Mouse (Mus musculus) heart, embryonic 15.5 days (tissue): ENCODE measurements around the gene Mrps12. TPM values are rescaled to one million over a fixed set of nuclear protein-coding genes. Genes with fewer than 3 reads are reported as not detected.

Experiments
- ATAC-seq: fragments of 200-750 bp; cut with Nextera tagmentation; replicated peaks from 2 replicates; pipeline ENCODE4 v1.8.0; 2017; ENCODE audit warnings: low read depth, moderate TSS enrichment; ENCODE audit not compliant: insufficient number of reproducible peaks, insufficient read depth, low FRiP score
- H3K27ac ChIP-seq: fragments of 300-500 bp; sonication (generic); 2 replicates; pipeline ENCODE4 v1.5.1; 2015; ENCODE audit warnings: mild to moderate bottlenecking, inconsistent platforms
- H3K27me3 ChIP-seq: fragments of 300-500 bp; sonication (generic); 2 replicates; pipeline ENCODE4 v1.6.1; 2015; ENCODE audit warnings: inconsistent platforms
- H3K36me3 ChIP-seq: fragments of 300-500 bp; sonication (generic); 2 replicates; pipeline ENCODE4 v1.6.1; 2015; ENCODE audit warnings: mild to moderate bottlenecking, inconsistent platforms
- H3K4me1 ChIP-seq: fragments of 300-500 bp; sonication (generic); replicated peaks from 2 replicates; pipeline ENCODE4 v1.6.1; 2015; ENCODE audit warnings: inconsistent platforms
- H3K4me2 ChIP-seq: fragments of 300-500 bp; sonication (generic); 2 replicates; pipeline ENCODE4 v1.6.1; 2015; ENCODE audit warnings: inconsistent platforms, mild to moderate bottlenecking, moderate library complexity
- H3K4me3 ChIP-seq: fragments of 300-500 bp; sonication (generic); 2 replicates; pipeline ENCODE4 v1.5.1; 2015; ENCODE audit warnings: mild to moderate bottlenecking, inconsistent platforms
- H3K9ac ChIP-seq: fragments of 300-500 bp; sonication (generic); 2 replicates; pipeline ENCODE4 v1.6.1; 2015; ENCODE audit warnings: mild to moderate bottlenecking, inconsistent platforms
- H3K9me3 ChIP-seq: fragments of 300-500 bp; sonication (generic); replicated peaks from 2 replicates; pipeline ENCODE4 v1.6.1; 2016; ENCODE audit warnings: inconsistent platforms
- WGBS: fragments of 180-500 bp; shearing (Covaris S2); methylation state at CpG from one replicate; pipeline ENCODE4 v1.1.7; 2015; ENCODE audit warnings: mixed read lengths; 5-methylcytosine and 5-hydroxymethylcytosine counted together
- polyA plus RNA-seq: library from polyadenylated mRNA; unstranded; fragments of >200 nt; fragmentation: Nextera tagmentation; extraction: Ambion mirVana; gene quantifications from 2 replicates; pipeline ENCODE4 v1.2.1, GENCODE M21; 2015

Gene Mrps12
- polyA plus RNA-seq, 1 experiment from 2014 or later = 109 TPM

DNA sequence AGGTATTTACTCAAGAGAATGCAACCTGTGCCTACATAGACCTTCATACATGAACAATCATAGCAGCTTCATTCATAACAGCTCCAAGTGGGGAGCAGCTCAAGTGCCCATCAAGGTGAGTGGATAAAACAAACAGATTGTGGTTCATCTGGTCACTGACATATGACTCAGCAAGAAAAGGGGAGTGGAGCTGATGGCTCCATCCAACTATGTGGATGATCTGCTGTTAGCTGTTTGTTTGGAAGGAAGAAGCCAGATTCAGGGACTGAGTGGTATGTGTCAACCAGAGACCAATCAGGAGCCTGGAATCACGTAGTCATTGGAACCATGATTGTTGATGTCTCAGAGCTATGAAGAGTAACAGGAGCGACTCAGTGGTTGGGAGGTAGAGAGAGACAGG lies 17.0 kb downstream of the Mrps12 start:
- no peak overlapping the region for H3K9ac ChIP-seq
- no peaks in the 10 kb centered on the region for H3K9me3 ChIP-seq
- no peaks in the 10 kb centered on the region for H3K27me3 ChIP-seq
- H3K4me1 ChIP-seq = peaks cover 8% of the 10 kb centered on the region
- no peak overlapping the region for H3K27ac ChIP-seq
- WGBS = 87% methylated on average over 2 of the region's 2 CpGs
- no peak overlapping the region for H3K4me3 ChIP-seq
- peaks cover 5% of the 10 kb centered on the region for H3K36me3 ChIP-seq
- H3K4me2 ChIP-seq = no peak overlapping the region
- no peak for ATAC-seq

DNA sequence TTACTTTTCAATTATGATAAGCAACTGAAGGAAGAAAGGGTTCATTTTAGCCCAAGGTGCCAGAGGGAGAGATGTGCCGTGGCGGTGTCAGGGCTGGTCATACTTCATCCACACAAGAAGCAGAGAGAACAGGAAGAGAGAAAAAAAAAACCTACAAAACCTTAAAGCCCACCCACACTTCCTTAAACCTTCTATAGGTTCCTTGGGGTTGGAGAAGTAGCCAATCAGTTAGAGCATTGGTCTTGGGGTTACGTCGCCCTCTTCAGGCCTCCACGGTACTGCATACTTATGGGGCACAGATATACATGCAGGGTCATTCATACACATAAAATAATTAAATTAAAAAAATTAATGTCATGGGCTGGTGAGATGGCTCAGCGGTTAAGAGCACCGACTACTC lies 19.5 kb downstream of the Mrps12 start:
- 90% methylated on average over 7 of the region's 7 CpGs for WGBS

DNA sequence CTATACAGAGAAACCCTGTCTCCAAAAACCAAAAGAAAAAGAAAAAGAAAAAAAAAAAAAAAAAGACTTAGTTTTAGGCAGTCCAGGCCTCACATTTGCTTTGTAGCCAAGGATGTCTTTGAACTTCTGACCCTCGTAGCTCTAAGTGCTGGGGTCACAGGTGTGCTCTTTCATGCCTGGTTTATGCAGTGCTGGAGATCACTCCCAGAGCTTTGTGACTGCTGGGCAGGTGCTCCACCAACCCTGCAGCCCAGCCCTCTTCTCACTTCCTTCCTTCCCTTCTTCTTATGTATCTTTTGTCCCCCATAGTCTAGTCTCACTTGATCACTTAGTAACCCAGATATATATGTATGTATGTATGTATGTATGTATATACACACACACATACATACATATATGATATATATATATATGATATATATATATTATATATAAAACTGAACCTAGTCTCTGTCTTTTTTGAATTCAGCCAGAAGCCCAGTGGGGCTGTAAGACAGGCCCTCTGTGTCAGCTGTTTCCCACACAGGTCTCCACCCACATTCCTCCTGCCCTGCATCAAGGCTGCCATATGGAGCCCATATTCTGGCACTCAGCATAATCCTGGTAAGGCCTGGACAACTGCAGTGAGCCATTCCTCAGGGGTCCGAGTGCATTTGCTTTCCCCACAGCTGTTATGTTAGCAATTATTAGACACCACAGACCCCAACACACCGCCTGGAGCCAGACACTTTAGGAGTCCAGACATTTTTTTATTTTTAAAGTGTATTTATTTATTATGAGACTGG lies 20.7 kb downstream of the Mrps12 start:
- no peak overlapping the region for H3K4me2 ChIP-seq
- ATAC-seq = no peak
- H3K9ac ChIP-seq = no peak overlapping the region
- no peaks in the 10 kb centered on the region for H3K9me3 ChIP-seq
- no peak overlapping the region for H3K4me3 ChIP-seq
- 76% methylated on average over 3 of the region's 3 CpGs for WGBS
- peaks cover 5% of the 10 kb centered on the region for H3K36me3 ChIP-seq
- peaks cover 12% of the 10 kb centered on the region; the same call in 1 of the 2 replicates for H3K4me1 ChIP-seq
- no peaks in the 10 kb centered on the region for H3K27me3 ChIP-seq
- H3K27ac ChIP-seq = no peak overlapping the region

More for the DNA sequence above, 19.5 kb downstream of the Mrps12 start:
- no peak overlapping the region for H3K9ac ChIP-seq
- no peak overlapping the region for H3K27ac ChIP-seq
- no peak for ATAC-seq
- peaks cover 5% of the 10 kb centered on the region for H3K36me3 ChIP-seq
- no peaks in the 10 kb centered on the region for H3K9me3 ChIP-seq
- peaks cover 10% of the 10 kb centered on the region; the same call in 1 of the 2 replicates for H3K4me1 ChIP-seq
- H3K4me3 ChIP-seq = no peak overlapping the region
- H3K4me2 ChIP-seq = no peak overlapping the region
- H3K27me3 ChIP-seq = no peaks in the 10 kb centered on the region

DNA sequence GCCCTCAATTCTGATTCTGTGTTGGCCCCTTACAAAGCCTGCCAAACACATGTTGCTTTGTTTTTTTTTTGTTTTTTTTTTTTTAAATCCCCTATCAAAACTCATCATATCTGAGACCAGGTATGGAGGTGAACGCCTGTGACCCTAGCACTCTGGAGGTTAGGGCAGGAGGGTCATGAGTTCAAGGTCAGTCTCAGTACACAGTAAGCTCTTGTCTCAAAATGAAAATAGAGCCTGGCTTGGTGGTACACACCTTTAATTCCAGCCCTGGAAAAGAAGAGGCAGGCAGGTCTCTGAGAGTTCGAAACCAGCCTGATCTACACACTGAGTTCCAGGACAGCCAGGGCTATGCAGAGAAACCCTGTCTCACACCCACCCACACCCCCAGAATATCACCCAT lies 22.0 kb downstream of the Mrps12 start:
- Histone ChIP-seq H3K27ac (no peak overlapping the region), H3K4me2 (no peak overlapping the region), H3K9me3 (no peaks in the 10 kb centered on the region), H3K27me3 (no peaks in the 10 kb centered on the region), H3K4me3 (no peak overlapping the region), H3K9ac (no peak overlapping the region), H3K4me1 (peaks cover 18% of the 10 kb centered on the region), H3K36me3 (peaks cover 4% of the 10 kb centered on the region)
- ATAC-seq = no peak
- WGBS = 81% methylated on average over 2 of the region's 2 CpGs

DNA sequence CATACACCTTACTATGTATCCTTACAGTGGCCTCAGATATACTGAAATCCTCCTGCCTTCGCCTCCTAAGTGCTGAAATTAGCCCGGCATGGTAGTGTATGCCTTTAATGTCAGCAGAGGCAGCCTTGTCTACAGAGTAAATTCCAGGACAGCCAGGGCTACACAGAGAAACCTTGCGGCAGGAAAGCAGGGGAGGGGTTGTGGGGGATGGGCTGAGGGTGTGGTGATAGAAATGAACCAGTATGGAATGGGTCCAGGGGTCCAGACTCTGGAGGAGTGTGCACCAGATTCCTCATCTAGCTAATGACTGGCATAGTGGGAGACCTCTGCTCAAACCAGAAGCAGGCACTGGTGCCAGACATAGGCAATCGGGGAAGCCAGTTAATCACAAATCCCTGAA lies 22.5 kb downstream of the Mrps12 start:
- Histone ChIP-seq H3K4me1 (peaks cover 22% of the 10 kb centered on the region), H3K27ac (0 out of 2 replicates have a peak overlapping the region, but pooled peaks have one; percentile 23), H3K36me3 (no peaks in the 10 kb centered on the region; the same call in 1 of the 2 replicates), H3K9me3 (no peaks in the 10 kb centered on the region), H3K4me3 (no peak overlapping the region), H3K27me3 (no peaks in the 10 kb centered on the region), H3K4me2 (no peak overlapping the region), H3K9ac (no peak overlapping the region)
- ATAC-seq = no peak
- WGBS = 26% methylated on average over 4 of the region's 4 CpGs

DNA sequence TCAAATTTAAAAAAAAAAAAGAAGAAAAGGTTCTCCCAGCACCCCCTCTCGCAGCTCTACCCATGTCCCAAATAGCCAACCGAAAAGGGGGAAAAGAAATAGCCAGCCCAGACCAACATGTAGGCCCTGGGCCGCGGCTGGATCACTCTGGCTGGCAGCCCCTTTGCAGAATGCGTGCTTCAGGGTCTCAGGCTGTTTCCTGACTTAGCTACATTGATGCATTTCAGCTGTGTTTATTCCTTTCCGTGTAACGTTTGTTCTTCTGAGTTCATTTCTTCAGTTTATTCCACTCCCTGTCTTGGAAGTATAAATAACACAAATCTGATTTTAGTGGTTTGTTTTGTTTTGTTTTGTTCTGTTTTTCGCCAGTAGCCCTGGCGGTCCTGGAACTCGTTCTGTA lies 23.9 kb downstream of the Mrps12 start:
- H3K27me3 ChIP-seq = no peaks in the 10 kb centered on the region
- whole genome bisulfite sequencing = 82% methylated on average over 10 of the region's 10 CpGs
- H3K9me3 ChIP-seq = no peaks in the 10 kb centered on the region
- H3K9ac ChIP-seq = no peak overlapping the region
- peaks cover 22% of the 10 kb centered on the region for H3K4me1 ChIP-seq
- no peak for ATAC-seq
- peak overlapping the region; percentile 87 for H3K4me2 ChIP-seq
- H3K27ac ChIP-seq = no peak overlapping the region
- H3K4me3 ChIP-seq = peak overlapping the region; percentile 68
- no peaks in the 10 kb centered on the region for H3K36me3 ChIP-seq

DNA sequence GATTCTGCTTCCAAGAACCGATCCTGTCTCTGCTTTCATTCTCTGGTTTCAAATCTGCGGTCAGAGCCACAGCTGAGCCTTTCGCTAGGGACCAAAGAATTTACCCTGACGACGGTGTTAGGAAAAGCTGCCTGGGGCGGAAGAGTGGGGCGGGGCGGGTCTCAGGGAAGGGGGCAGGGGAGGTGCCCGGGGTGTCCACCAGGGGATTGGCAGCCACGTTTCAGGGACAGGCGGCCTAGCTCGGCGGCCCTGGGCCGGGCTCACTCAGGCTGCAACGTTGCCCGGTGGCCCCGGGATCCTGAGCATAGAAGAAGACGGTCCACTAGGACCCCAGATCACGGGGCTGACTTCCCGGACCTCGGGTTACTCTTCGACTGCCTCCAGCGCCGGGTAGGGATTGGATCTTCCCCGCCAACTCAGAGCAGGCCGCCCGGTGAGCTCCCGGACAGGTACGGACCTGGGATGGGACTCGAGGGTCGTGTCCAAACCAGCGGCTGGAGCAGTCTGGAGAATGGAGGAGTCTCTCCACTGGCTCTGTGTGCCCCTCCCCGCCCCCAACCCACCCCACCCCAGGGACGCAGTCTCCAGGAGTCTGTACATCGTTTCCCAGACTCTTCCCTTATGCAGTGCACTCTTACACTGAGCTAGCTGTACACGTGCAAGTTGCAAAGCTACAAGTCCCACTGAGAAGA lies 24.9 kb downstream of the Mrps12 start, which contains the start of gene Fbxo17:
TSS of gene Fbxo17 (plus strand) at position 215 of the 692 bp plus-strand sequence.
- Histone ChIP-seq H3K9me3 (no peaks in the 10 kb centered on the region), H3K4me1 (peaks cover 22% of the 10 kb centered on the region), H3K27ac (peak within 1 kb of the TSS; percentile 66), H3K36me3 (no peaks in the 10 kb centered on the region), H3K4me3 (peak within 1 kb of the TSS; percentile 68), H3K27me3 (no peaks in the 10 kb centered on the region), H3K4me2 (peak within 1 kb of the TSS; percentile 87), H3K9ac (peak within 1 kb of the TSS; percentile 58)
- peak; percentile 79 for ATAC-seq
- WGBS = under 1% methylated on average over 35 of the region's 36 CpGs

DNA sequence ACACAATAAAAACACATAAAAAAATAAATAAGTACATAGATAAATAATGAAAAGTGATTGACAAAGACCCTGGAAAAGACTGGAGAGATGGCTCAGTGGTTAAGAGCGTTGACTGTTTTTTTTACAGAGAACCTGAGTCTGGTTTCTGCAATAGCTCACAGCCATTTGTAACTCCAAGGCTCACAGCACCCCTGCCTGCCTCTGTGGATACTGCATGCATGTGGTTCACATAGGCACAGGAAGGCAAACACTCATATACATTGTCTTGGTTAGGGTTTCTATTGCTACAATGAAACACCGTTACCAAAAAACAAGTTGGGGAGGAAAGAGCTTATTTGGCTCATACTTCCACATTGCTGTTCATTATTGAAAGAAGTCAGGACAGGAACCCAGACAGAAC lies 26.0 kb downstream of the Mrps12 start:
- 100% methylated on average over 2 of the region's 2 CpGs for WGBS
- no peaks in the 10 kb centered on the region for H3K9me3 ChIP-seq
- no peaks in the 10 kb centered on the region for H3K27me3 ChIP-seq
- H3K9ac ChIP-seq = no peak overlapping the region
- no peak for ATAC-seq
- no peaks in the 10 kb centered on the region for H3K36me3 ChIP-seq
- H3K4me2 ChIP-seq = no peak overlapping the region
- H3K4me1 ChIP-seq = peaks cover 20% of the 10 kb centered on the region
- no peak overlapping the region for H3K27ac ChIP-seq
- H3K4me3 ChIP-seq = no peak overlapping the region

DNA sequence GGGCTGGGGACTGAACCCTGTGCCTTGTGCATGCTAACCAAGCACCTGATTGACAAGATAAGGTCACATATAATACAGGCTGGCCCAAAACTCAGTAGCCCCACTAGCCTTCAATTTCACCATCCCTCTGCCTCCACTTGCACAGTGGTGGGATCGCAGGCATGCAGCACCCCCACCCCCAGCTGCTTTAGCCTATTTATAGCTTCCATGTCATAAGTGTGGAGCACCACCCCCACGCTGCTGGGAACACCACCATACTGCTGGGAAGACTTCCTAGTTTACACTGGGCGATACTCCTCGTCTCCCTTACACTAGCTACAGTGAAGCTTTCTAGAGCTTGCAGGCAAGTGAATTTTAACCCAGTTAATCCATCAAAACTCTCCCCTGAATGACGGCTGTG lies 27.0 kb downstream of the Mrps12 start:
- Histone ChIP-seq H3K4me3 (no peak overlapping the region), H3K27ac (peak overlapping the region; percentile 27; the same call in 1 of the 2 replicates), H3K4me2 (peak overlapping the region; percentile 18; the same call in 1 of the 2 replicates), H3K36me3 (no peaks in the 10 kb centered on the region), H3K4me1 (peaks cover 20% of the 10 kb centered on the region), H3K27me3 (no peaks in the 10 kb centered on the region), H3K9ac (no peak overlapping the region), H3K9me3 (no peaks in the 10 kb centered on the region)
- ATAC-seq = no peak; the same call in 1 of the 2 replicates
- 44% methylated on average over 5 of the region's 5 CpGs for WGBS

DNA sequence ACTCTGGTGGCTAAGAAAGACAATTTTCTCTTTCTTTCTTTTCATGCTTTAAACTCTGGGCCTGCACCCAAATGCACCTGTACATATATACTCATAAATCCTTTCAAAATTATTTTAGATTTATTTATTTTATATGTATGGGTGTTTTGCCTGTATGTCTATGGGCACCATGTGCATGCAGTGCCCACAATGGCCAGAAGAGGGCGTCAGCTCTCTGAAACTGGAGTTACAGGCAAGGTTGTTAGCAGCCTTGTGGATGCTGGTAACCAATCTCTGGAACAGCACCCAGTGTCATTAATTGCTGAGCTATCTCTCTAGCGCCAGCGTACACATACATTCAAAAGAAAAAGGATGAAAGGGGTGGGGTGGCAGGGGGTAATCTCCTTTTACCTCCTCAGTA lies 30.7 kb downstream of the Mrps12 start:
- no peak overlapping the region for H3K4me2 ChIP-seq
- 62% methylated on average over 3 of the region's 3 CpGs for WGBS
- H3K9ac ChIP-seq = no peak overlapping the region
- no peak for ATAC-seq
- no peak overlapping the region for H3K4me3 ChIP-seq
- no peaks in the 10 kb centered on the region for H3K9me3 ChIP-seq
- H3K4me1 ChIP-seq = peaks cover 11% of the 10 kb centered on the region
- H3K27me3 ChIP-seq = no peaks in the 10 kb centered on the region
- no peaks in the 10 kb centered on the region for H3K36me3 ChIP-seq
- H3K27ac ChIP-seq = no peak overlapping the region

DNA sequence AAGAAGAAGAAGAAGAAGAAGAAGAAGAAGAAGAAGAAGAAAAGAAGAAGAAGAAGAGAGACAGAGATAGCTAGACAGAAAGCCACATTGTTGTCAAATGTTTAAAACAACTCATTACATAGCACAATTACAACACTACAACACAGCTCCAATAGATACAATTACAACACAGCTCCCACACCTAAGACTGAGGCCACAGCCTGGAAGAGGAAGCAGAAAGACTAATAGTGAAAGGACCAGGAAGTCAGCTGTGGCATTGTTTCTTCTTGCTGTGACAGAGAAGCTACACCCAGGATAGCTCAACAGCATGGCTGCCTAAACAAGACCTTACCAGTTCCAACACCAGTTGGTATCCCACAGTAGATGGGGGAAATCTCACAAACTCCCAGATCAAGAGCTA lies 32.2 kb downstream of the Mrps12 start:
- no peak for ATAC-seq
- Histone ChIP-seq H3K4me1 (peaks cover 4% of the 10 kb centered on the region), H3K4me2 (no peak overlapping the region), H3K27ac (no peak overlapping the region), H3K9me3 (no peaks in the 10 kb centered on the region), H3K4me3 (no peak overlapping the region), H3K9ac (no peak overlapping the region), H3K36me3 (no peaks in the 10 kb centered on the region), H3K27me3 (no peaks in the 10 kb centered on the region)
